Mouse (Mus musculus): Measurements from ENCODE around the gene Bahcc1.

The Bahcc1 gene

DNA sequence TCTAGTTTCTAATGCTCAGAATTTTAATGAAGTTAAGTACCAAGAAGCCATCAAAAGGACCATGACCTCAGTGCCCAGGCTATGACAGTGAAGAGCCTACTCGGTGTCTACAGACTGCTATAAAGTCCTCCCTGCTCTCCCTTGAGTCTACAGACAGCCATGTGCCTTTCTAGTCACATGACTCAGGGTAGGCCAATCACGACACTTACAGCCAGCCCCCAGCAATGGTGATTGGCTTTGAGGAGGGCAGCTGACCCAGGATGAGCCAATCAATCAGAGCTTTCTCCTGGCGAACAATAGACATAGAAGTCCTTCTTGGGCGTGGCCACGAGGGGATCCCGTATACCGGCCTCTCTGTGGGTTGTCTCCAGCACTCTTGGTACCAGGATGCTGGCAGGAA is 65.0 kb downstream of the Bahcc1 start:
- DNase-seq (ENCODE audit: low spot score), result no peak

DNA sequence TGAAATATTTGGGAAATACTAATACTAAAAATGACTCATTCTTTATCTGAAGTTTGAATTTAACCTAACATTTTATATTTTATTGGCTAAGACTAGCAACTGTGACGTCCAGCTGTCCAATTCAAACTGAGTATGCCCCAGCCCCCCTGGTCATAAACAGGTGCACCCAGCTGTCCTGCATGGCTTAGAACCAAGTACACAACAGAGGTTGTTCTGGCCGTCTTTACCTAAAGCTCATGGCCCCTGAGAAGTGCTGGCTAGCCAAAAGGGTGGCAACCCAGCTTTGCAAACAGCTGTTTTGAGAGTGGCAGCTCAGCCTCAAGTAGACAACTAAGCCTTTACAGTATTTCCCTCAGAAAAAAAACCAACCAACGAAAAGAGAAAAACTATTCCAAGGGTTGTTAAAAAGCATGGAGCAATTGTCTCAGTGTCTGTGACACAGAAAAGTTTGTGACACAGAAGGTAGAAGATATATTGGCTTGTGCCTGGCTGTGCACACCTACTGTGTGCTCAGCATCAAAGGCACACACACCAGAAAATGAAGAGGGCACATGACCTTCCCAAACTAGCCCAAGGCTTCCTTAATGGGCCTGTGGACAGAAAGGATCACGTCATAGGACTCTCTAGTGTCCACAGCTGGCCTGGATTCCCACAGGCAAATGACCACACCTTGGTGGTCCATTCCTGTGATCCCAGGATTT is 65.8 kb downstream of the Bahcc1 start:
- no peak for DNase-seq (ENCODE audit: low spot score)

DNA sequence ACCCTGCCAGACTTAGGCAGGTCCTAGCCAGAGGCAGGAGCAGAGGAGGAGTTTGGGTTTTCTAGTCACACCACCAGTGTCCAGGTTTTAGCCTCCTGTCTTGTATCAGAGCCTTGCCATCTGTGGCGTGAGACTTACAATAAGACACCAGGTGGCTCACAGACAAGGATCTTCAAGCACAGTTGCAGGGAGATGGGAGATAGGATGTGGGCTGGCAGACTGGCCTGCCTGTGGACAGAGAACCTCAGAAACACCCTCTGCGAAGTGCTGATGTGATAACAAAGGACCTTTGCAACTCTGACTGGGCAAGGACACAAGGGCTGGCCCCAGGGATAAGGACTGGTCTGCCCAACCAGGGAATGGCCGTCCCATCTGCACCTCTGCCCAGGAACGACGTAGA is 66.7 kb downstream of the Bahcc1 start:
- no peak for DNase-seq (ENCODE audit: low spot score)

DNA sequence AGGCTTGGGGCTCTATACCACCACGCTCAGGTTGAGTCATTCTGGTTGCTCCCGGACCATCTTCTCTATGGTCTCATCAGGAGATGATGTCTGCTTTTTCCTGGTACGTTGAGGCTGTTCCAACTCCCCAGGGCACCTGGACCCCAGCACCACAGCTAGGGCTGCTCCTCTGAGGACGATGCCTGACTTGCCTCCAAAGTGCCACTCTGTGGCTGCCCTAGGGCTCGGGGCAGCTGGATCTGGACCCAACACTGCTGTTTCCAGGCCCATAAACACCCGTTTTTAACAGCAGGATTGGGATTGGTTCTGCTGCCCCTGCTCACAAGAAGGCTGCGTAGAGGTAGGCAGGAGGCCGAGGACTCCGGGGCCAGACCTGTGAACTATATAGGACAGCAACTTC is 70.4 kb downstream of the Bahcc1 start:
- no peak for DNase-seq (ENCODE audit: low spot score)

DNA sequence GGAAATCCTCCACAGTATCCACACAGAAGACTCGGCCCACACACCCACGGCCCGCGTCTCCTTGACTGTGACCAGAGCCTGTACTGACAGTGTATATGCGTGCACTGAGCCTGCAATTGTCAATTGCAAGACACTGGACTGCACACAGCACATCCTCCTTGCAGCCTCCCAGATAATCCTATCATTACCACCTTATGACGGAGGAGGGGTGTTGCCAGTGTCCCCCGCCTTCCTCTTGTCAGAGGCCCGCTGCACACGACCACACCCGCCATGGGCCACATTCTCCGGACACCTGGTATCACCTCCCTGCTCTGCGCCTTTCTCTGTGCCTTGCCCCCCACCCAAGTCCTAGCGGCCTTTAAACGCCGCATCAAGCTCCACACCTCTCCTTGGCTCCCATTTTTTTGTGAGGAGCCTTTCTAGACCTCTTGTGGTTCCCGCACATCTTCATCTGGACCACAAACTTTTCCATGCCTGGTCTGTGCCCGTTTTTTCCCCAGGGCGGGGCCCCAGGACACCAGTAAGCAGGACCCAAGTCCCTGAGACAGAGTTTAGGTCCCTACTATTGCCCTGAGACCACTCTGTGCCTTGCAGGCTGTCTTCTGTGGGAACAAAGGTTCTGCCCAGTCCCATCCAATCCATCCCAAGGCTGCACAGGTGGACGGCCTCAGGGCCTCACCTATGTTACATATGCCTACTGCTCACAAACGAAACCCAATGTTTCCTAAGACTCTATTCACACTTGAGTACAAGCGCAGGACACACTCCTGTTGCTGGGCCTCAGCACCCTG is 71.0 kb downstream of the Bahcc1 start:
- DNase-seq (ENCODE audit: low spot score), result no peak

DNA sequence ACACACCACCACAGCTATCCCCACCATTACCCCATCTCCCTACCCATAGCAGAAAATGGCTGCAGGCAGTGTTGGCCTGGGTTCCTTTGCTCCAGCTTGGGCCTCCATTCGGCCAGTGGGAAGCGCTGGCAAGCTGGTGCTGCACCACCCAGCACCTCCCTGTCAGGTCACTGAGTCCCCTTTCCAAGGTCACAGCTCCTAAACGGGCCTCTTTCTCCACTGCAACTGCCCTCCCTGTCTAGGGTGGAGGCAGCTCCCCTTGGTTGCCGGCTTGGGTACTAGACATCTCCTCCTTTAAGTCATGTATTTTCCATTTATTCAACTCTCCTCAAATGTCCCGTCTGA is 71.6 kb downstream of the Bahcc1 start:
- no peak for DNase-seq (ENCODE audit: low spot score)

DNA sequence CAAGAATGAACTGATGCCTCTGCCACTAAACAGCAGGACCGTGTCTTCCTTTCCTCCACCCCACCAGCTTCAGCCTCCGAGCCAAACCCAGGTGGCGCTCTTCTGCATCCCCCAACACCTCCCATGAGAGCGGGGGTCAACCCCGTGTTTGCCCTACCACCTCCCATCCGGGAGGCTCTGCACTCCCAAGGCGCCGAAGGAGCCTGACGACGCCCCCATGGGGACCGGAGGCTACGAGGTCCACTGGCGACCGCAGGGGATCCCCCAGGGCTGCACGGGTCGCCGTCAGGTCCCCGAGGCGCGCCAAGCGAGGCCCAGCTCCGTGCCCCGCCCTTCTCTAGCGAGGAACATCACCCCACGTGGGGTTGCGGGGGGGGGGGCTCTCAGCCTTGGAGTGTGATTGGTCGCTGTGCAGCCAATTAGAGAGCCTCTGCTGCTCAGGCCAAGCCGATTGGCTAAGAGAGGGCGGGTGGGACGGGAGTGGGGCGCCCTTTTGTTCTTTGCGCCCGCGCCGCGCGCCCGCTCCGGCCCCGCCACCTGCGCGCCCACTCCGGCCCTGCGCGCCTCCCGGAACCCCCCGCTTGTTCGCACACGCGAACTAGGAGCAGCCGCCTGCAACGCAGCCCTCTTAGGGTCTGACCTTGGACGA is 72.3 kb downstream of the Bahcc1 start:
- DNase-seq (ENCODE audit: low spot score), result peak; percentile 77

DNA sequence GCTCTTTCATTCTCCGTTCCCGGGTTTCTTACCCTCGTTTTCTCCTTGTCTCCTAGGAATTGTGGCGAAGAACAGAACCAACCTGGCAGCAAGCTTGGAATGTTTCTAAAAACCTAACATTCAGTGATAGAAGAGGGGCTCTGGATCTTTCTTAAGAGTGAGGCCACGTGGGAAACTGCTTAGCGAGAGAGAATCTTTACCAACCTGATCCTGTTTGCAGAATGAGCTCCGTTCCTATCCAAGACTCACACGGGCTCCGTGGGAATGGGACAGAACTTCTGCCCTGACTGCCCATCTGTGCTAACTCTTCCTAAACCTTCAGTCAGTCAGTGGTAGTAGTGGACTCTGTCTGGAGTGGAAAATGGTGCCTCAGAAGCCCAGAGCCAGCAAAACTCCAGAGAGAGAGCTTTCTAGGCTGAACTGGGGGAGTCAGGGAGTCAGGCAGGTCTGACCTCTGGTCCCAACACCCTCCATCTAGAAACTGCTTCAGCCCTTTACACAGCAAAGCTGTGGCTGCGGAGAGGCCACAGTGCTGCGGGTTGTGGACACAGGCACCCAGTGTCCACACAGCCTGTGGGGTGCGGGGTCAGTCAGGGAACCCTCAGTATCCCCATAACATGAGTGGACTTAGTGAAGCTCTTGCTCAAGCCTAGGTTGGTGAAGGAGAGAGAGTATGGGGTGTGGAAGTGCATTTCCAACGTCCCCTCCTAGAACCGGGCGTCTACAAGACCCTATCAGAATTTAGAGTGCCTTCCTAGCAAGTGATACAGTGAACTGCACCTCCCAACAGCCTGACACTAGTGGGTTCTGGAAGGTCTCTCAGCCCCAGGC is 73.0 kb downstream of the Bahcc1 start:
- DNase-seq (ENCODE audit: low spot score), result no peak

DNA sequence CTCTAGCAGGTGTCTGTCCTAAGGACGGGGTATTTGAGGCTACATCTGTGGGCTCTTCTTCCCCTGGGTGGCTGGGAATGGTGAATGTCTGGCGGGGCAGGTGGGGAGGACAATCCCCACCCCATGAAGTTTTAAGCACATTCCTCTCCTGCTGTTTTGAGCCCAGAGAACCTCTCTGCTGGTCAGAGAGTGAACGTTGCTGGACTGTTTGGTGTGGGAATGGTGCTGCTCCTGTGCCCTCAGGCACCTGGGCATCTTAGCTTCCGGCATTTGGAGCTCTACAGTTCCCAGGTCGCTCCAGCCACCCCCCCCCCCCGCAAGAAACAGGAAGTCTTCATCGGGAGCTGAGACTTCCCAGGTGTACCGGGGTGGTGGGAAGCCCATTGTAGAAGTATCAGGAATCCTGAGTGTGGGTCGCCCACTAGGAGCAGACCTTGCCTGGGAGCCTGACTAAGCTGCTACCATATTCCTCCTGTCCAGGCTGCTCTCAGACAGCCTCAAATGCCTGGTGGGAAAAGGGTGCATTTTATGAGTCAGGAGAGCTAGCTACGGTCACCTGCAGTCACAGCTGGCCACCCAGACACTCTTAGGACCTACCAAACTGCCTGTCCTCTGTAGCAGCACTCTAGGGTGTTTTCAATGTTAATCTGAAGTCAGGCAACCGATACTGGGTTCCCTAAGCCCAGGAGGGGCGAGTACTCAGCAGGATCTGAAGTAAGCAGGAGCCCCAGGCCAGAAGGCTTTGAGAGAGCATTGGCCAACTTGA is 73.8 kb downstream of the Bahcc1 start:
- no peak for DNase-seq (ENCODE audit: low spot score)

DNA sequence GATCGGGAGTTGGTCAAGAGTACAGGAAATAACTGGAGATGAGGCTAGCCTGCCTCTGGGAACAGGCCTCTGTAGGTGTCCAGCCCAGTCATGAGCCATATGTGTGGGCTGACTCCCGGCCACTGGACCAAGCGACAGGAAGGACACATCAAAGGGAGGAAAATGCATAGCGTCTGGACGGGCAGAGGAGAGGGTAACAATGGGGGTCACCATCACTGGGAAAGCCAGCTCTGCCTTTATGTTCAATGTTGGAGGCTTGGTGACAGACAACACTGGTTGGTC is 74.3 kb downstream of the Bahcc1 start:
- DNase-seq (ENCODE audit: low spot score), result no peak

DNA sequence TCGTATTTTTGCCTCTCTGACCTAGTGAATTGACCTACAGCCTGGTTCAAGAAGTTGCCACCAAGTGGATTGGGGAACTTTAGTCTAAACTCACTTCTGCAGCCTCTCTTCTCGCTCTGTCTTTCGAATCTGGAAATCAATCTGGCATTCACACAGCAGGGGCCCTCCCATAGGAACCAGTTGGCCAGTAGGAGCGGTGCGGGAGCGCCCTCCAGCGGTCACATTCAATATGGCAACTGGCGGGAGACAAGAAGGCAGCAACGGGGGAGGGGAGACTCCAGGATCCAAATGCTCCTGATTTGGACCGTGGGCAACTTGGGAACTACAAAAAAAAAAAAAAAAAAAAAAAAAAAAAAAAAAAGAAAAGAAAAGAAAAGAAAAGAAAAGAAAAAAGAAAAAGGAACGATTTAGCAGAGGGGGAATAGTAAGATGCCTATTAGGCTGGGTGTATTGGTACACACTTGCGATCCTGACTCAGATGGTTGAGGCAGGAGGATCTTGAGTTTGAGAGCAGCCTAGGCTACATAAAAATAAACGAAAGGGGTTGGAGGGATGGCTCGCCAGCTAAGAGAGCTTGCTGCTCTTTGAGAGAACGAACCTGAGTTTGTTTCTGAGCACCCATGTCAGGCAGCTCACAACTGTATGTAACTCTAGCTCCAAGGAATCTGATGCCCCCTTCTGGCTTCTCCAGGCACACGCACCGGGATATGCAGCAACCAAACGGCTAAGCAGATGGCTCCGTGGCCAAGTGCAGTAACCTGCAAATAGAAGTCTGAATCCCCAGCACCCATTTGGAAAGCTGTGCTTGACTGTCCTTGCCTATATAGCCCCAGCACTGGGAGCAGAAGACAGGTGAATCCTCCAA is 75.1 kb downstream of the Bahcc1 start:
- DNase-seq (ENCODE audit: low spot score), result peak; percentile 89

DNA sequence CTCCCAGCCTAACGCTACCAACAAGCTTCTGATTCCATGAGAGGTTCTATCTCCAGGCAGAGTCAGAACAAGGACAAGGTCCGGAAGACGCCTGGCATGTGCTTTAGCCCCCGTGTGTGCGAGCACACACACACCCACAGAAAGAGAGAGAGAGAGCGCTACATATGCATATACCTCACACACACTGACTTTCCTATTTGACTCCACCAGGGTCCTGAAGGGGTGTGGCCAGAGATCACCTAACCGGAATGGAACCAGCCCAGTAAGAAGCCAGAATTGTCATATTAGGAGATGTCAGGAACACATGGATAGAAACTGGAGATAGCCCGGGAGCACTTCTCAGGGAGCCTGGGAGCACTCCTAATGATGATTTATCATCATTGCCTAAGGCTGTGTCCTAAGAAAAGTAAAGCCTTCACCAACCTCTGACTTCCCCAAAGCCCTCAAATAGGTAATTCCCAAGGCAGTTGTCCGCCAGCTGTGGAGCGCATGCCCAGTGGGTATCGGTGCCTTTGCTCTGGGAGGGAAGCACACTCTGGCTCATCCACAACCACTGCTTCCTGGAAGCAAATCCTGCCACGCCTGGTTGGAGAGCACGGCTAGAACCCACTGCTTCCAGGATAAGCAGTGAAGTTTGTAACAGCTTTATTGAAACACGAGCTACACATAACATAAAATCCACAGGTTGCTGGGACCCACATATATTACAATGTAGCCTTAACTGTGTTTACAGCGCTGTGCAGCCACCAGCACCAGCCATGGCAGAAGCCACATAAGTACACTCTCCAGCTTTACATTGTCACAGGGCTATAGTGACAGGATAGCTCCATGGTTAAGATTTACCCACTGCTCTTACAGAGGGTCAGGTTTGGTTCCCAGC is 75.9 kb downstream of the Bahcc1 start:
- DNase-seq (ENCODE audit: low spot score), result no peak

DNA sequence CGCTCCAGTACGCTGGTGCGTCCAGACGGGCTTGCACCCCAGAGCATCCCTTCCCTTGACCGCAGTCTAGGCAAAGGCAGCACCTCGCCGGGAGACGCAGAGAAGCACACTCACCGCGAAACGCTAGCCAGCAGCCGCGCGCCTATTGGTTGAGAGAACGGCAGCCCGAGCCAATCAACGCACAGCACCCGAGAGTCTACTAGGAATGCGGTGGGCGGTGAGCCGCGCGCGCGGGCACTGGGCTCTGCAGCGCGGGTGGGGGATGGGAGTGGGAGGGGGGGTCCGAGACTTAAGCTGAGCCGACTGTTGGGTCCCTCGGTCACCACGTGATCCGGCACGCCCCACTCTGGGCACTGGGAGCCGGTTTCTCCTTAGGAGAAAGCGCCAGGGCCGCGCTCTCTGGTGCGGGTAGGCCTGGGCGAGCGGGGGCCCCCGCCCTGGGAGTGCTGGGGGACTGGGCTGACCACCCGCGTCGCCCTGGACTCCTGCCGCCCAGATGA is 78.1 kb downstream of the Bahcc1 start:
- DNase-seq (ENCODE audit: low spot score), result peak; percentile 88

DNA sequence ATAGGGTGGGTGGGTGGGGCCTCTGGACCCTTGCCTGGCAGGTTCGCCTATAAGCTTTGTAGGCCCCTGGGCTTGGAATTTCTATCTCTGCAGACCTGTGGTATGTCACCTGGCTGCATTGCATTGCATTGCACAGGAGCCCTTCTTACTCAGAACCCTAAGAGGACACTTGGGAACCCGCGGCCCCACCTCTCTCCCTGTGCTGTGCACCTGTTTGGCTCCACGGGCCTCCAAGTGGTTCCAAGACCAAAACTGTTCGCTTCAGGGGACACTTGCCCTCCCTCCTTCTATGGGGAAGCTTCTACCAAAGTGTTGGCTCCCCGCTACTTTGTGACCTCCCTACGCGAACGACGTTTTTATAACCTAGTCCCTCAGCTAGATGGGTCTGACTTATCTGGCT is 78.8 kb downstream of the Bahcc1 start:
- no peak for DNase-seq (ENCODE audit: low spot score)

DNA sequence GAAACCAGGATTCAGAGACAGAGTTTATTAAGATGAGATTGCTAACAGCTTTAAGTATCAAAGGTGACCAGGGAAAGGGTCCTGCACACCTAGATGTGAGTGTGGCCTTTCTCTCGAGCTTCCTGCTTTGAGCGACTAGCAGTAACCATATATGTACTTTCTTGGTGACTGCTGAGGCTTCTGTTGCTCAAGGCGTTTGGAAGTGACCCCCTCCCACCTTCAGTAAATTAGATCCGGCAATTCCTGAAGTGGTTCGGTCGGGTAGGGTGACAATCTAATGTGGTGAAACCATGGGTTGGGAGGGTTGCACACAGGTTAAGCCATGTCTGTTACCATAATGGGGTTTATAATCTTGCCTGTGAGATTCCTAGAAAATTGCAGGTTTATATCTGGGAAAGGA is 79.3 kb downstream of the Bahcc1 start:
- DNase-seq (ENCODE audit: low spot score), result no peak

DNA sequence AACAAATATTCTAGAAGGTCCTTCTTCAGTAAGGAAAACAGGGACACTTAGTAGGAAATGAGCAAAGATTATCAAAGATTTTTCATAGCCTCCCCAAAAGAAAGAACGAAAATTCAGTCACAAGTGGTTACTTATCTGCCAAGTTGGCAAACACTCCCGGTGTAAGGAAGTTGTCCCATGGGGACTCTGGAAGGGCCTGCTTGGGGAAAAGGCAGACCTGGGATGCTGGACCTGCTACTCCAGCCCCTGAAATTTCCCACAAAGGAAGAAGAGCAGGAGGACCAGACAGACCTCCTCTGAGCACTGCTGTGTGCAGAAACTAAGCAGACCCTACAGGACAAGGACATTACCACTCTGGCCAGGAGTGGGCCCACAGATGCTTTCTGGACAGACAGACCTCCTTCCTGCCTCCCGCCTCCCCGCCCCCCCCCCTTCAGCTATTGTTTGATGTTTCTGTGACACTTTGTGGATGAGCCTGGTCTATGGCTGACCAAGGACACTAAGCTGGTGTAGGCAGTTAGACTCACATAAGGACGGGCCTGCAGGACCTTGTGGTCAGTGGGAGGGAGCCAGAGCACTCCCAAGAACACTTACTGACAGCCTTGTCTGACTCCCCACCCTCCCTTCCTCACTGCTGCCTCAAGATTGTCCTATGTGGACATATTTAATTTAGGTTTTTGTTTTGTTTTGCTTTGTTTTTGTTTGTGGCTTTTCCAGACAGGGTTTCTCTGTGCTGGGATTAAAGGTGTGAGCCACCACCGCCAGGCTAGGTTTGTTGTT is 81.3 kb downstream of the Bahcc1 start:
- DNase-seq (ENCODE audit: low spot score), result no peak

DNA sequence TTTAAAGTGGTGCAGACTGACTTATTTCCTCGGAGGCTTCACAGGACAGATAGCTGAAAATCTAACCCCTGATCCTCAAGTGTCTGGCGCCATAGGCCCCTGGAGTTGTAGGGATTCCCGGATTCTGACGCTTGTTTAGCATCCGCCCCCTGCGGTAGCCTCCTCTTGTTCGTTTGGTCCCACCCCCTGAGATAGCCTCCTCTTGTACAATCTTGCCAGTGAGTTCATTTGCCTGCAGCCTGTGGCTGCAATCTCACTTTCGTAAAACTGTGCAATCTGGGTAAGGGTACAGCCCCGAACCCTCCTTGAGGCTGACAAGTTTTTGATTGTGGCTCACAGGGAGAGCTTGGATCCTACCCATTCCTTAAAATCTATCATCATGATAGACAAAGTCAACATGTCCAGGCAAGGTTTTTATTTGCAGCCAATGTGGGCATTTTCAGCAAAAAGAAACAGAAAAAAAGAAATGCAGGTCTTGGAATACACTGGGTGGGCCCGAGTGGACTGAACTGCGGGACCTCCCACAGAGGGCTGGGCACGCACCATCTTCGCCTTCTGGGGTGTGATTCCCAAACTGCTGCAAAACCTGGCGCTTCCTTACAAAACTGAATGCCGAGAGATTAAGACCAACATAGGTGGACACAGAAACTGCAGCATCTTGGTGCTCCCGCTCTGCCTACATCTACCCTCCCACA is 82.1 kb downstream of the Bahcc1 start:
- no peak for DNase-seq (ENCODE audit: low spot score)

DNA sequence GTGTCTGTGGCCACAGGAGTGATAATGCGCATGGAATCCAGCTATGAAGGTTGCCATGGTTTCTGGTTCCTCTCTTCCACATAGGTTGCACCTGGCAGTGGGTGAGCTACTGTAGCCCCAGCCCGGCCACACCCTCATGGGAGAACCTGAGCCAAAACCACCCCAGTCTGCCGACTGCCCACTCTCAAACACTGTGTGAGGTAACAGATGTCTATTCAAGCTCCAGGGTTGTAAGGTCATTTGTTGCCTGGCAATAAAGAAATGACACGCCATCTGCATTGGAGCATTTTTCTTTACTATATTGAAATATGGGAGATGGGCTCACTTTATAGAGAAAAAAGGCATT is 82.6 kb downstream of the Bahcc1 start:
- DNase-seq (ENCODE audit: low spot score), result no peak
